Mouse (Mus musculus) heart, adult 2 months (tissue): ENCODE measurements at regions not wholly inside any gene's neighbourhood (a gene's known extent, or its start where the extent isn't known, plus 50 kb on each side); places are given as distances from the start of the nearest gene placed in this dataset.

Source experiments
- DNase-seq, 2 experiments: peaks; one replicate each; pipeline ENCODE4 v3.0.0; 2021
- H3K27ac ChIP-seq: fragments of 200-600 bp; 2 replicates; pipeline ENCODE4 v1.8.1; 2022
- H3K27me3 ChIP-seq: fragments of 200-500 bp; 2 replicates; pipeline ENCODE4 v1.6.1; 2012; ENCODE audit warnings: mild to moderate bottlenecking, low read length, inconsistent platforms, mixed read lengths; ENCODE audit not compliant: control insufficient read depth, insufficient read depth
- H3K36me3 ChIP-seq: fragments of 200-500 bp; 2 replicates; pipeline ENCODE4 v1.6.1; 2012; ENCODE audit warnings: low read length, inconsistent platforms; ENCODE audit not compliant: control insufficient read depth, insufficient read depth
- H3K4me1 ChIP-seq: fragments of 200-500 bp; 2 replicates; pipeline ENCODE4 v1.6.1; 2011; ENCODE audit warnings: low read length; ENCODE audit not compliant: control insufficient read depth, insufficient read depth
- H3K4me3 ChIP-seq: fragments of 200-600 bp; 2 replicates; pipeline ENCODE4 v1.8.1; 2022
- H3K79me2 ChIP-seq: fragments of 200-500 bp; replicated peaks from 2 replicates; pipeline ENCODE4 v1.6.1; 2012; ENCODE audit warnings: mild to moderate bottlenecking, inconsistent platforms, low read length, moderate library complexity, mixed read lengths; ENCODE audit not compliant: control insufficient read depth, insufficient read depth
- H3K9ac ChIP-seq: fragments of 200-500 bp; 2 replicates; pipeline ENCODE4 v1.6.1; 2012; ENCODE audit warnings: low read depth, mild to moderate bottlenecking, control low read depth, inconsistent platforms, low read length, mixed read lengths
- CTCF ChIP-seq: fragments of 200-600 bp; IDR thresholded peaks from 2 replicates; pipeline ENCODE4 v1.8.1; 2022; ENCODE audit warnings: antibody characterized with exemption, mild to moderate bottlenecking, moderate library complexity
- EP300 ChIP-seq: fragments of 200-500 bp; IDR thresholded peaks from 2 replicates; pipeline ENCODE4 v1.6.1; 2011; ENCODE audit warnings: low read depth, low read length, control low read depth; ENCODE audit not compliant: insufficient read depth
- POLR2A ChIP-seq: fragments of 200-500 bp; IDR thresholded peaks from 2 replicates; pipeline ENCODE4 v1.6.1; 2011; ENCODE audit warnings: mild to moderate bottlenecking, low read depth, low read length, control low read depth; ENCODE audit not compliant: insufficient read depth
- WGBS: fragments of 180-500 bp; shearing (Covaris S2); methylation state at CpG from one replicate; pipeline ENCODE4 v1.1.7; 2018; 5-methylcytosine and 5-hydroxymethylcytosine counted together
- intact Hi-C: fragments of 180-260 bp; cut with DNase I; formaldehyde crosslinking; loops from one replicate; pipeline ENCODE4 v1.15.1; 2025

- H3K9ac ChIP-seq = no peak overlapping the region
- no peaks in the 10 kb centered on the region for H3K36me3 ChIP-seq
- no peak overlapping the region for H3K27ac ChIP-seq
- H3K27me3 ChIP-seq = no peaks in the 10 kb centered on the region
- DNase-seq = peak; percentile 48 to 50
- 58% methylated on average over 2 of the region's 2 CpGs for WGBS
- H3K79me2 ChIP-seq = no peaks in the 10 kb centered on the region
- no peak for TF ChIP-seq EP300
- TF ChIP-seq POLR2A = no peak
- TF ChIP-seq CTCF = no peak
- no peaks in the 10 kb centered on the region for H3K4me1 ChIP-seq
- H3K4me3 ChIP-seq = no peak overlapping the region
- intact Hi-C loops = no loop called here
Measured at GRCm38 (mm10) chr12:65386005-65386645, 160.8 kb downstream of the Wdr20rt start.

GRCm38 (mm10) chr12:65387042-65387441 is 161.7 kb downstream of the Wdr20rt start:
- peak in 1 of 2 experiments; percentile 7 for DNase-seq
- Histone ChIP-seq H3K79me2 (no peaks in the 10 kb centered on the region), H3K4me3 (no peak overlapping the region), H3K9ac (no peak overlapping the region), H3K27me3 (no peaks in the 10 kb centered on the region), H3K4me1 (no peaks in the 10 kb centered on the region), H3K27ac (no peak overlapping the region), H3K36me3 (no peaks in the 10 kb centered on the region)
- intact Hi-C loops = no loop called here
- TF ChIP-seq CTCF (no peak), EP300 (peak; percentile 52; the same call in 1 of the 2 replicates)

GRCm38 (mm10) chr12:65389512-65389911 is 164.2 kb downstream of the Wdr20rt start:
- H3K4me1 ChIP-seq = no peaks in the 10 kb centered on the region
- no peak for TF ChIP-seq EP300
- WGBS = 81% methylated on average over 2 of the region's 2 CpGs
- no peaks in the 10 kb centered on the region for H3K79me2 ChIP-seq
- H3K4me3 ChIP-seq = no peak overlapping the region
- no peaks in the 10 kb centered on the region for H3K36me3 ChIP-seq
- no peak overlapping the region for H3K27ac ChIP-seq
- DNase-seq = no peak
- no peak overlapping the region for H3K9ac ChIP-seq
- H3K27me3 ChIP-seq = no peaks in the 10 kb centered on the region
- intact Hi-C loops = no loop called here

- Histone ChIP-seq H3K9ac (no peak overlapping the region), H3K4me1 (no peaks in the 10 kb centered on the region), H3K27me3 (no peaks in the 10 kb centered on the region), H3K79me2 (no peaks in the 10 kb centered on the region), H3K4me3 (no peak overlapping the region), H3K27ac (no peak overlapping the region), H3K36me3 (no peaks in the 10 kb centered on the region)
- no peak for DNase-seq
- intact Hi-C loops = no loop called here
- WGBS = 88% methylated on average over 6 of the region's 6 CpGs
- TF ChIP-seq CTCF (no peak), POLR2A (no peak), EP300 (no peak)
Measured at GRCm38 (mm10) chr12:65390330-65390729, 165.0 kb downstream of the Wdr20rt start.

GRCm38 (mm10) chr12:65401728-65402419 is 176.6 kb downstream of the Wdr20rt start:
- DNase-seq = no peak
- no peak overlapping the region for H3K4me3 ChIP-seq

GRCm38 (mm10) chr12:65403124-65403523 is 177.8 kb downstream of the Wdr20rt start:
- no peaks in the 10 kb centered on the region for H3K4me1 ChIP-seq
- H3K4me3 ChIP-seq = no peak overlapping the region
- no peak overlapping the region for H3K9ac ChIP-seq
- WGBS = 78% methylated on average over 2 of the region's 2 CpGs
- no peaks in the 10 kb centered on the region for H3K79me2 ChIP-seq
- intact Hi-C loops = no loop called here
- TF ChIP-seq CTCF (no peak), POLR2A (no peak), EP300 (no peak)
- H3K36me3 ChIP-seq = no peaks in the 10 kb centered on the region
- no peaks in the 10 kb centered on the region for H3K27me3 ChIP-seq
- no peak overlapping the region for H3K27ac ChIP-seq
- no peak for DNase-seq

More at GRCm38 (mm10) chr12:65401728-65402419, 176.6 kb downstream of the Wdr20rt start:
- H3K36me3 ChIP-seq = no peaks in the 10 kb centered on the region
- H3K4me1 ChIP-seq = no peaks in the 10 kb centered on the region
- peak; percentile 67 for TF ChIP-seq CTCF
- TF ChIP-seq POLR2A = no peak
- no peak overlapping the region for H3K9ac ChIP-seq
- H3K27me3 ChIP-seq = no peaks in the 10 kb centered on the region
- no peak overlapping the region for H3K27ac ChIP-seq
- intact Hi-C loops = no loop called here
- H3K79me2 ChIP-seq = no peaks in the 10 kb centered on the region
- WGBS = 49% methylated on average over 8 of the region's 8 CpGs
